Mouse (Mus musculus): ENCODE data around the gene Drg1. TPM values are rescaled to one million over a fixed set of nuclear protein-coding genes. Genes with fewer than 3 reads are reported as not detected.
A peak's percentile ranks its signal among the peaks of the same experiment; 100 is the strongest.
"Not testable (repeated sequence)": the region's sequence is repeated elsewhere in the genome, so short reads cannot be mapped to it uniquely, and the experiment has no call there.

Drg1 gene
- polyA plus RNA-seq, 1 experiment from 2014 or later: 226 TPM

DNA sequence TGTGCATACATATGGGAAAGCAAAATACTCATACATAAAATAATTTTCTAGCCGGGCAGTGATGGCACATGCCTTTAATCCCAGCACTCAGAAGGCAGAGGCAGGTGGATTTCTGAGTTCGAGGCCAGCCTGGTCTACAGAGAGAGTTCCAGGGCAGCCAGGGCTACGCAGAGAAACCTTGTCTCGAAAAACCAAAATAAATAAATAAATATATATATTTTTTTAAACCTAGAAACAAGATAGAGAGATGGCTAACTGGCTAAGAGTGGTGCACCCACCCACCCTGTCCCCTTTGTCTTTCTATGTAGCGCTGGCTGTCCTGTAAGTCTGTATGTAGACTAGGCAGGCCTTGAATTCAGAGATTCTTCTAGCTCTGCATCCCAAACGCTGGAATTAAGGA is 93.7 kb downstream of the Drg1 start:
- peaks cover 16% of the 10 kb centered on the region for H3K9me3 ChIP-seq
- not testable (repeated sequence) for H3K27ac ChIP-seq; H3K27me3 ChIP-seq; H3K4me2 ChIP-seq (replicated peaks); ATAC-seq (ENCODE audit: low FRiP score, low read depth); H3K9ac ChIP-seq; H3K36me3 ChIP-seq; H3K4me1 ChIP-seq; H3K4me3 ChIP-seq
- WGBS: 68% methylated on average over 6 of the region's 6 CpGs

DNA sequence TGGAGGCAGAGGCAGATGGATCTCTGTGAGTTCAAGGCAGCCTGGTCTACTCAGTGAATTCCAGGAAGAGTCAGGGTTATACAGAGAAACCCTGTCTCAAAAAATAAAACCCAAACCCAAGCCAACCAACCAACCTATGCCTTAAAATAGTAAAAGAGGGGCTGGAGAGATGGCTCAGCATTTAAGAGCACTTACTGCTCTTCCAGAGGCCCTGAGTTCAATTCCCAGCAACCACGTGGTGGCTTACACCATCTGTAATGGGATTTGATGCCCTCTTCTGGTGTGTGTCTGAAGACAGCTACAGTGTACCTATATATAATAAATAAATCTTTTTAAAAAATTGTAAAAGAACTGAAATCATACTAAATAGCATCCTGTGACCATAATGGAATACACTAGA is 94.3 kb downstream of the Drg1 start:
- not testable (repeated sequence) for H3K36me3 ChIP-seq; H3K27me3 ChIP-seq; H3K27ac ChIP-seq; H3K9ac ChIP-seq; H3K4me3 ChIP-seq; H3K4me2 ChIP-seq (replicated peaks); H3K4me1 ChIP-seq; ATAC-seq (ENCODE audit: low FRiP score, low read depth)
- WGBS: 71% methylated on average over 1 of the region's 1 CpGs
- peaks cover 18% of the 10 kb centered on the region for H3K9me3 ChIP-seq

- not testable (repeated sequence) for H3K4me2 ChIP-seq (replicated peaks); H3K9ac ChIP-seq; H3K4me3 ChIP-seq; H3K4me1 ChIP-seq; H3K27ac ChIP-seq; H3K36me3 ChIP-seq; H3K27me3 ChIP-seq
- H3K9me3 ChIP-seq: peaks cover 20% of the 10 kb centered on the region
- peak; percentile 38 for ATAC-seq (ENCODE audit: low FRiP score, low read depth)
- 74% methylated on average over 2 of the region's 2 CpGs for WGBS
Observed at GRCm38 (mm10) chr11:3169042-3169441, 97.2 kb downstream of the Drg1 start.

DNA sequence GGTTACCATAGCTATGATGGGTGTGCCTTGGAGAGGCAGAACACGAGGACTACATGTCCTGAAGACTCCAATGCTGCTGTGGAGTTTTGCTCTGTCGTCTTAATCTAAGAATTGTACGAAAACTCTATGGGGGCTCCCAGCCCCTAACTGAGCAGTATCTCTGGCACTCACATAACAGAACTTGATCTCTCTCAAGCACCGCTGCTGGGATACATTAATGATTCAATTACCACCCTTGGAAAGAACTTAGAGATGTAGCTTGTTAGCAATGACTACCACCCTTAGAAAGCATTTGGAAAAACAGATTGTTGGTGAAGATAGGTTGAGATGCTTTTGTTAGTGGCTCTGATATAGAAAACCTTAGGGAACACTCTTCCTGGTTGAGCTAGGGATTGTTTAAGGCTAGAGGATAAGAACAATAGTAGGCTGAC is 98.6 kb downstream of the Drg1 start:
- H3K4me1 ChIP-seq; ATAC-seq (ENCODE audit: low FRiP score, low read depth): not testable (repeated sequence)
- WGBS: 73% methylated on average over 4 of the region's 4 CpGs

DNA sequence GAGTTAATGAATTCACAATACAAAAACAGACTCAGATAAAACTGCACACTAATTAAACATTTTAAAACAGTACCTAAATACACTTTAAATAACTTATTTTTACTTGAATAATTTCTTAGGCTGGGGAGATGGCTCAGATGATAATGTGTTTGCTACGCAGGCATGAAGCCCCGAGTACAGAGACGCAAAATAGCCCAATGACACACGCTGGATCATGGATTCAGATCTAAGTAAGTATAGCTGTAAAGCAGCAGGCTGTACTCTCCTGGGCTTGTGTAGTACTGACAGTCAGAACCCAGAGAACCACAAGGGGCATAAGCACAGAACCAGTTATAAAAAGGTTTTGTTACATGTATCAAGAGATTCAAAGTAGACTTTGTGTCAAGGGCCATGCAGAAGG is 99.1 kb downstream of the Drg1 start:
- not testable (repeated sequence) for H3K27me3 ChIP-seq; H3K36me3 ChIP-seq; H3K4me1 ChIP-seq; ATAC-seq (ENCODE audit: low FRiP score, low read depth); H3K4me3 ChIP-seq; H3K9ac ChIP-seq; H3K4me2 ChIP-seq (replicated peaks); H3K27ac ChIP-seq
- H3K9me3 ChIP-seq: peaks cover 18% of the 10 kb centered on the region
- WGBS: 90% methylated on average over 4 of the region's 4 CpGs

More for the DNA sequence above, 98.6 kb downstream of the Drg1 start:
- peaks cover 14% of the 10 kb centered on the region for H3K9me3 ChIP-seq
- not testable (repeated sequence) for H3K27me3 ChIP-seq; H3K9ac ChIP-seq; H3K4me2 ChIP-seq (replicated peaks); H3K27ac ChIP-seq; H3K4me3 ChIP-seq; H3K36me3 ChIP-seq

DNA sequence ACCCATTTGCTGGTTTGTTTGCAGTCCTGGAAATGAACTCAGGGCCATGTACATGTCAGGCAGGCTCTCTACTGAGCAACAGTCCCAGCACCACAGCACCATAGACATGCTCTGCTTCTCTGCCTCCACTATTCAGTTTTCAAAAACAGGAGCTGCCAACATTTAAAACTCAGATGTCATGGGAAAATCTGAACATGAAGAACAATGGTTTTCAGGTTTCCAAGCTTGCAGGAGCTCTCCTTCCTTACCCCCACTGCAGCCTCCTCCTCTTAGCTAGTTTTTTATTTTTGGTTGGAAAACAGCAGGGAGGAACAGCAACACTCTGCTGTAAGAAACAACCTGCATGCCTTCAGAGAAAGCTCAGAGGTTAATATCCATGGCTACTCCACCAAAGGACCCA is 99.9 kb downstream of the Drg1 start:
- H3K9ac ChIP-seq; H3K27ac ChIP-seq; H3K27me3 ChIP-seq; H3K4me3 ChIP-seq; H3K36me3 ChIP-seq; H3K4me1 ChIP-seq; H3K4me2 ChIP-seq (replicated peaks); ATAC-seq (ENCODE audit: low FRiP score, low read depth): not testable (repeated sequence)
- peaks cover 15% of the 10 kb centered on the region for H3K9me3 ChIP-seq

DNA sequence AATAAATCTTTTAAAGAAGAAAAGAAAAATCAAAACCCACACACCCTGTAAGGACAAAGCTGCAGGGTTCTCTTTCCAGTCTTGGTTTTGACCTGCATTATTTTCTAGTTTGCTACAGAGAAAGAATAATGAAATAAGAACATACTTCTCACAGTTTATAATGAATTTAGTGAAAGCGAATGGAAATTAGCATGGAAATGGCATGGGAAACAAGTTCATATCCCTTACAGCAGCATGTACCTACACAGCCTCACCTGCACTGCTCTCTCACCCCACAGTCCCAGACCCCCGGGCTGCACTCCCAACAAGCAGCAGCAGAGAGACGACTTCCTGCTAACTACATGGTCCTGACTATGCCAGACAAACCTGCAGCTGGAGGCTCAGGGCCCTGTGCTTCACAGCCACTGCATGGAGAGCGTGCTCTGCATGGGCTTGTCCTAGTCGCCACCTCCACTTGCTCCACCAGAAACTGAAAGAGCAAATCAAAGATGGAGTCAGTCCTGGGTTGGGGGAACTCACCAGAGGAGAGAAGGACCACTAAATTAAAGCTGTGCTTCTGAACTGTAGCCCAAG is 100.9 kb downstream of the Drg1 start:
- peak; percentile 30; the same call in 1 of the 2 replicates for ATAC-seq (ENCODE audit: low FRiP score, low read depth)
- H3K27ac ChIP-seq; H3K4me2 ChIP-seq (replicated peaks); H3K9ac ChIP-seq; H3K4me1 ChIP-seq; H3K4me3 ChIP-seq; H3K27me3 ChIP-seq; H3K36me3 ChIP-seq: not testable (repeated sequence)
- peaks cover 16% of the 10 kb centered on the region for H3K9me3 ChIP-seq
- 72% methylated on average over 3 of the region's 5 CpGs for WGBS

GRCm38 (mm10) chr11:3163661-3164060 is 102.6 kb downstream of the Drg1 start:
- H3K9me3 ChIP-seq: peaks cover 16% of the 10 kb centered on the region
- 68% methylated on average over 3 of the region's 3 CpGs for WGBS

GRCm38 (mm10) chr11:3163122-3163521 is 103.1 kb downstream of the Drg1 start:
- ATAC-seq (ENCODE audit: low FRiP score, low read depth); H3K9ac ChIP-seq; H3K27ac ChIP-seq: not testable (repeated sequence)

More at GRCm38 (mm10) chr11:3163661-3164060, 102.6 kb downstream of the Drg1 start:
- not testable (repeated sequence) for H3K27ac ChIP-seq; ATAC-seq (ENCODE audit: low FRiP score, low read depth); H3K4me2 ChIP-seq (replicated peaks); H3K4me3 ChIP-seq; H3K9ac ChIP-seq; H3K4me1 ChIP-seq; H3K27me3 ChIP-seq; H3K36me3 ChIP-seq

GRCm38 (mm10) chr11:3162236-3162897 is 103.8 kb downstream of the Drg1 start:
- H3K4me2 ChIP-seq (replicated peaks); H3K4me1 ChIP-seq; H3K27me3 ChIP-seq; H3K36me3 ChIP-seq; H3K4me3 ChIP-seq; H3K27ac ChIP-seq; H3K9ac ChIP-seq: not testable (repeated sequence)
- WGBS: 64% methylated on average over 5 of the region's 5 CpGs
- H3K9me3 ChIP-seq: peaks cover 15% of the 10 kb centered on the region
- ATAC-seq (ENCODE audit: low FRiP score, low read depth): peak; percentile 30; the same call in 1 of the 2 replicates

More at GRCm38 (mm10) chr11:3163122-3163521, 103.1 kb downstream of the Drg1 start:
- H3K27me3 ChIP-seq; H3K4me3 ChIP-seq; H3K4me1 ChIP-seq; H3K36me3 ChIP-seq; H3K4me2 ChIP-seq (replicated peaks): not testable (repeated sequence)
- WGBS: 88% methylated on average over 2 of the region's 2 CpGs
- H3K9me3 ChIP-seq: peaks cover 16% of the 10 kb centered on the region

GRCm38 (mm10) chr11:3161370-3161769 is 104.8 kb downstream of the Drg1 start:
- not testable (repeated sequence) for H3K4me3 ChIP-seq; H3K4me2 ChIP-seq (replicated peaks); H3K4me1 ChIP-seq; ATAC-seq (ENCODE audit: low FRiP score, low read depth); H3K36me3 ChIP-seq; H3K9ac ChIP-seq; H3K27me3 ChIP-seq; H3K27ac ChIP-seq
- 60% methylated on average over 1 of the region's 2 CpGs for WGBS
- H3K9me3 ChIP-seq: peaks cover 15% of the 10 kb centered on the region

- not testable (repeated sequence) for H3K9ac ChIP-seq; H3K4me1 ChIP-seq; H3K36me3 ChIP-seq; H3K27me3 ChIP-seq; ATAC-seq (ENCODE audit: low FRiP score, low read depth); H3K27ac ChIP-seq; H3K4me2 ChIP-seq (replicated peaks); H3K4me3 ChIP-seq
- WGBS: 83% methylated on average over 4 of the region's 4 CpGs
- peaks cover 16% of the 10 kb centered on the region for H3K9me3 ChIP-seq
Observed at GRCm38 (mm10) chr11:3158800-3159199, 107.4 kb downstream of the Drg1 start.

GRCm38 (mm10) chr11:3157996-3158395 is 108.2 kb downstream of the Drg1 start:
- H3K36me3 ChIP-seq; H3K27ac ChIP-seq; H3K27me3 ChIP-seq; H3K9ac ChIP-seq; H3K4me3 ChIP-seq; H3K4me1 ChIP-seq; H3K4me2 ChIP-seq (replicated peaks); ATAC-seq (ENCODE audit: low FRiP score, low read depth): not testable (repeated sequence)
- WGBS: 92% methylated on average over 6 of the region's 6 CpGs
- peaks cover 20% of the 10 kb centered on the region for H3K9me3 ChIP-seq

All from limb, embryonic 13.5 days (tissue).